Mouse (Mus musculus) heart, postnatal 4 days (tissue): ENCODE measurements at regions not wholly inside any gene's neighbourhood (a gene's known extent, or its start where the extent isn't known, plus 50 kb on each side); places are given as distances from the start of the nearest gene placed in this dataset.

Experiments
- DNase-seq: peaks from one replicate; pipeline ENCODE4 v3.0.0; 2021

GRCm38 (mm10) chr4:72688842-72689241 lies 163.6 kb downstream of the Aldoart1 start:
- no peak for DNase-seq

DNA sequence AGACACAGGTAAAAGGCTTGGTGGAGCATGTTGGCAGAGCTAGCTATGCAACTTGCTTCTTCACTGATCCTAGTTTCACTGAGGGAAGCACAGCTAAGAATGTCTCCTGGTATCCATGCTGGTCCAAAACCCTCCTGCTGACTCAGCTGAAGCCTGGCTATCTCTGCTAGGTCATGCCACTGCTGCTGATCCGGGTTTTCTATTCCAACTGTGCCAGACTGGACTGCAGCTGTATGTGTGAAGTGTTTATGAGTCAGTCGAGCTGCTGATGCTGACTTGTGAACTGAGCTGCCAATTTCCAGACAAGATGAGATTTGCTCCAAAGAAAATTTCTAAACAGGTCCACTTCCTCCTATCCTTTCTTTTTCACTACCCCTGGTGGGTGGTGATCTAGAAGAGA lies 178.4 kb downstream of the Aldoart1 start:
- DNase-seq = no peak

- DNase-seq = no peak
Measured at GRCm38 (mm10) chr4:72671652-72672411, 180.6 kb downstream of the Aldoart1 start.

DNA sequence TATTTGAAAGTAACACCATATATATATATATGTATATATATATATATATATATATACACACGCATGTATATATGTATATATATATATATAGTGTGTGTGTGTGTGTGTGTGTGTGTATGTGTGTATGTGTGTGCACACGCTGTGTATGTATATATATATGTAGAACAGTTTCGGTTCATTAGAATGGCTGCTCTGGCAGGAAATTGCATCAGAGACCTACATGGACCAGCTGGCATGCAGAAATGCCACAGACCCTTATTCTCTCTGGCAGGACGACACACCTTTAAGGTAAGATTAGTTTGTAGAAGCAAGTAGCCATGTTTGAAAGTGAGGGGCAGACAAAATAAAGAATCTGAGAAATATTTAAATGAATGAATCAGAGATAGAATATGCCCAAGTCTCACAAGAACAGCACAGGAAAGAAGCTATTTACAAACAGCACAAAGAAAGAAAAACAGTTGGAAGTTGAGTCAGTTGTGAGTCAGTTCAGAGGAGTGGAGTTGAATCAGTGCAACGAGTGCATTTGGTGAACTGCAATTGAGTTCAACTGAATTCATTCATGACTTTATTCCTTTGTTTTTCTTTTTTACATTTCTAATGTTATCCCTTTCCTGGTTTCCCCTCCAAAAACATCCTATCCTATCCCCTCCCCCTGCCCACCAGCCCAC lies 182.5 kb downstream of the Aldoart1 start:
- DNase-seq = no peak

- DNase-seq = no peak
Measured at GRCm38 (mm10) chr4:72664379-72664778, 188.1 kb downstream of the Aldoart1 start.

- no peak for DNase-seq
Measured at GRCm38 (mm10) chr4:72662477-72662876, 190.0 kb downstream of the Aldoart1 start.

DNA sequence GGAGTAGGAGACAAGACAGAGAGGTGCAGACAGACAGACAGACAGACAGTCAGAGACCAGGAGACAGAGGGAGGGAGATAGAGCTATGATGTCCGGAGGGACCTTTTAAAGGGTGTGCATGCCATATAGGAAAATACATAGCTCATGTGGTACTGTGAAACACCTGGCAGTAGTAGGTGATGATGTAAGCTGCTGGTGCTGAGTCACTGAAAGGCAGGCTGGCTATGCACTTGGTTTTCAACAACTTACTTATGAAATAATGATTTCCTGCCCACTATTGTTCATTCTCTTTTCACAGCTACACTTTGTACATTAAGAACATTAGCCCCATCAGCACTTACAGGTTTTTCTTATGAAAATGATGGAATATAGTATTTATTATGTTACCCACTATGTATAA lies 196.2 kb downstream of the Aldoart1 start:
- no peak for DNase-seq

DNA sequence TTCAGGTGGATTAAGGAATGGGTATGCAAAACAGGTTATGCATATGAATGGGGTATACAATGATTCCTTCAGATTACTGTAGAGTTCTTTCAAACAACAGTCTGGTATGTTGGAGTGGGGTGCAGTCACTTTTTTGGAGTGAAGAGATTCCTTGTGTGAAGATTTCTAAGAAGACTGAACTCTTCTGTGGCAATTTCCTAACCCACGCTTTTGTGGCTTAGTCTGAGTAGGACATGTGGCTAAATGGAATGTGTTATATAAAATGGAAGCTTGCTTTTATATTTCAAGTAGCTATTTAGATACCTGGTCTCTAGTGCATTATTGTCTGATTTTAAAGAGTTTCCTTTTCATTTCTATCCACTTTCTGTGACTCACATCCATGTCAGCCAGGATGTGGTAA lies 205.3 kb downstream of the Aldoart1 start:
- no peak for DNase-seq

- DNase-seq = no peak
Measured at GRCm38 (mm10) chr4:72629416-72629815, 223.0 kb downstream of the Aldoart1 start.

- no peak for DNase-seq
Measured at GRCm38 (mm10) chr4:72627219-72627930, 225.1 kb downstream of the Aldoart1 start.

GRCm38 (mm10) chr4:72605107-72605506 lies 247.3 kb downstream of the Aldoart1 start:
- DNase-seq = no peak

GRCm38 (mm10) chr4:72595494-72595893 lies 256.9 kb downstream of the Aldoart1 start:
- DNase-seq = no peak

DNA sequence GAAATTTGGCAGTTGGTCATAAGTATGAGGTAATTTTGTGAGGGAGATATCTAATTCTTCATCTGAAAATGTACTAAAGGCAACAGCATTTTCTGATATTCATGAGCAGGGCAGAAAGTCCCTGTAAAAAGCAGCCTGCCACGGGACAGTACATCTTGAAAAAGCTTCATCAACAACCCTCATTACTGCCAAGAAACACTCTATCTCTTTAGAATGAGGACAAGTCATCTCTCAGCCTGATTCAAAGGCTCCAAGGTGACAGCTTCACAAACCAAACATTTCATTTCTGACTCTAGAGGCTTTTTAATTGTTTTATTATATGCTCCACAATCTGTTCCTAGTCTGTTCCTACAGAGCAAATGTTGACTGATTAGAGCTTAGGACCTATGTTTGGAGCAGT lies 260.3 kb downstream of the Aldoart1 start:
- no peak for DNase-seq

GRCm38 (mm10) chr4:72574946-72575345 lies 277.5 kb downstream of the Aldoart1 start:
- DNase-seq = no peak

GRCm38 (mm10) chr4:72571924-72572323 lies 280.5 kb downstream of the Aldoart1 start:
- DNase-seq = no peak

- no peak for DNase-seq
Measured at GRCm38 (mm10) chr4:72565186-72565585, 287.2 kb downstream of the Aldoart1 start.

- DNase-seq = no peak
Measured at GRCm38 (mm10) chr4:72562909-72563676, 289.3 kb downstream of the Aldoart1 start.

- no peak for DNase-seq
Measured at GRCm38 (mm10) chr4:72554276-72554675, 298.2 kb downstream of the Aldoart1 start.

GRCm38 (mm10) chr4:72534563-72534962 lies 317.9 kb downstream of the Aldoart1 start:
- no peak for DNase-seq

DNA sequence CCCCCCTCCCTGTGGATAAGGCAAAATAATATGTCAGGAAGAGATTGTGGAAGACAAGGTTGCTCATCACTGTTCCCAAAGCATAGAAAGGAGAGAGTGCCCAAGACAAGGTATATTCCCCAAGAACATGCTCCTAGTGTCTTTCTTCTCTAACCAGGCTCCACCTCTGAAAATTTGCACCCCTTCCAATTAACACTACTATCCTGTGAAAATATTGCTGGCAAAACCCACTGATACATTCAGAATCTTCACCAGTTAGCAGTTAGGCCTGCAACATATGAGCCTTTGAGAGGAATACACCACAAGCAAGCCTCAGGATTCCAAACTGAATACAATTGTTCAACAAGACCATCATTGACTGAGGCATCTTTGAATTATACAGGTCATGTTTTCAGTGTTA lies 323.9 kb upstream of the Tle1 start:
- no peak for DNase-seq

DNA sequence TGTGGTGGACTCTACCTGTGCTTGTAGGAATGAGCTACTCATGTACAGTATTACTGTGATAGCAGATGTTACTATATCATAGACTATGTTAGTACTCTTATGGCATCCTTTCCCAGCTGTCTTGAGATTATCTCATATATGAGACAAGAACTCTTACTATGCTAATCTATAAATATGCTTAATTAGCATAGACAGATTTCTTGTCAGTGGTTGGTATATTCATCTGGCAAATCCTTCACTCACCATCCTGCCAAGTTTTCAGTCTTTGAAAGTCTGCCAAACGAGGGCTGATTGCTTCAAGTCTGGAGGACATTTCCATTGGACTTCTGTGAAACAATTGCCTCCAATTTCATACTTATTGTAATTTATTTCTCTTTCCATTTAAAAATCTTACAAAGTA lies 323.4 kb upstream of the Tle1 start:
- DNase-seq = no peak

GRCm38 (mm10) chr4:72511220-72511619 lies 310.5 kb upstream of the Tle1 start:
- DNase-seq = no peak

- no peak for DNase-seq
Measured at GRCm38 (mm10) chr4:72481748-72482147, 281.0 kb upstream of the Tle1 start.
